Mouse (Mus musculus) heart, adult 2 months (tissue): ENCODE measurements around the gene Vegfa.

ENCODE experiments used
- CTCF ChIP-seq: fragments of 200-600 bp; IDR thresholded peaks from 2 replicates; pipeline ENCODE4 v1.8.1; 2022; ENCODE audit warnings: antibody characterized with exemption, mild to moderate bottlenecking, moderate library complexity
- EP300 ChIP-seq: fragments of 200-500 bp; IDR thresholded peaks from 2 replicates; pipeline ENCODE4 v1.6.1; 2011; ENCODE audit warnings: low read depth, low read length, control low read depth; ENCODE audit not compliant: insufficient read depth
- POLR2A ChIP-seq: fragments of 200-500 bp; IDR thresholded peaks from 2 replicates; pipeline ENCODE4 v1.6.1; 2011; ENCODE audit warnings: mild to moderate bottlenecking, low read depth, low read length, control low read depth; ENCODE audit not compliant: insufficient read depth

- TF ChIP-seq POLR2A (no peak), CTCF (no peak), EP300 (no peak)
These were observed 35.2 kb downstream of the Vegfa start for GRCm38 (mm10) chr17:45996921-45997444.
